Mouse (Mus musculus) lung, adult 2 months (tissue): ENCODE data around the gene Dnmt3l.

ENCODE experiments used
- CTCF ChIP-seq: fragments of 200-500 bp; IDR thresholded peaks from 2 replicates; pipeline ENCODE4 v1.5.1; 2011; ENCODE audit warnings: mild to moderate bottlenecking, low read length, control low read depth; ENCODE audit not compliant: insufficient read depth
- POLR2A ChIP-seq: fragments of 200-500 bp; IDR thresholded peaks from 2 replicates; pipeline ENCODE4 v1.6.1; 2011; ENCODE audit warnings: low read depth, mild to moderate bottlenecking, control low read depth, low read length, borderline replicate concordance; ENCODE audit errors: extremely low read depth

DNA sequence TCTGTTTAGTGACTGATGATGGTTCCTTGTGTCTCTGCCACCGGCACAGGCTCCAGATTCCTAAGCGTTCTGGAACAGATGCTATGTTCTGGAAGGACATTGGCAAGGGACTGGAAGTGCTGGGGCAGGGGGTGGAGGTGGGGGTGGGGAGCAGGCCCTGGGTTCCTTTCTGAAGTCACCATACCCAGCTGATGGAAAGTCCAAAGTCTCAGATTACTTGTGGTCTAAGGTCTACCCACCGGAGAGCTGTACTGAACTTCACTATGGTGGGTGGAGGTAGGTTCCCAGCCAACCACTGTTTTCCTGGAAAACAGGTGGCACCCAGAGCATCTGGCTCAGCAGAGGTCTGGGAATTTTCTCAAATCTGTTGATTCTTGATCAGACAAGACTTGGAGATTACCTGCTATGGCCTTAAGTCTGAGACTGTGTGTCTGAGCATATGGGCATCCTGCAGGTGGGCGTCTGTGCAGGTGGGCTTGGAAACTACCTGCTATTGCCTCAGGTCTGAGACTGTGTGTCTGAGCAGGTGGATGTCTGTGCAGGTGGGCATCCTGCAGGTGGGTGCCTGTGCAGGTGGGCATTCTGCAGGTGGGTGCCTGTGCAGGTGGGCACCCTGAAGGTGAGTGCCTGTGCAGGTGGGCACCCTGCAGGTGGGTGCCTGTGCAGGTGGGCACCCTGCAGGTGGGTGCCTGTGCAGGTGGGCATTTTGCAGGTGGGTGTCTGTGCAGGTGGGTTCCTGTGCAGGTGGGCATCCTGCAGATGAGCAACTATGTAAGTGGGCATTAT lies 49.2 kb downstream of the Dnmt3l start:
- TF ChIP-seq CTCF: no peak
- no peak for TF ChIP-seq POLR2A
